Mouse (Mus musculus) small intestine, adult 2 months (tissue): Measurements from ENCODE around the gene Spint2. TPM values are rescaled to one million over a fixed set of nuclear protein-coding genes. Genes with fewer than 3 reads are reported as not detected.

Experiments used
- H3K27ac ChIP-seq: fragments of 200-500 bp; 2 replicates; pipeline ENCODE4 v1.5.1; 2012; ENCODE audit warnings: low read depth, low read length, control low read depth, inconsistent platforms; ENCODE audit not compliant: insufficient read depth
- H3K27me3 ChIP-seq: fragments of 200-500 bp; 2 replicates; pipeline ENCODE4 v1.6.1; 2012; ENCODE audit warnings: mild to moderate bottlenecking, moderate library complexity, low read length, inconsistent platforms; ENCODE audit not compliant: control insufficient read depth, insufficient read depth
- H3K36me3 ChIP-seq: fragments of 200-500 bp; 2 replicates; pipeline ENCODE4 v1.6.1; 2012; ENCODE audit warnings: mild to moderate bottlenecking, low read length, control low read depth, inconsistent platforms; ENCODE audit not compliant: control insufficient read depth, insufficient read depth
- H3K4me1 ChIP-seq: fragments of 200-500 bp; 2 replicates; pipeline ENCODE4 v1.6.1; 2012; ENCODE audit warnings: low read length, inconsistent platforms, mixed read lengths; ENCODE audit not compliant: control insufficient read depth, insufficient read depth, insufficient read length
- H3K4me3 ChIP-seq: fragments of 200-500 bp; 2 replicates; pipeline ENCODE4 v1.5.1; 2012; ENCODE audit warnings: low read depth, mild to moderate bottlenecking, control low read depth, inconsistent platforms, low read length, moderate library complexity
- CTCF ChIP-seq: fragments of 200-500 bp; IDR thresholded peaks from 2 replicates; pipeline ENCODE4 v1.5.1; 2012; ENCODE audit warnings: low read depth, mild to moderate bottlenecking, control low read depth, inconsistent platforms, low read length, moderate library complexity, mixed read lengths; ENCODE audit not compliant: insufficient replicate concordance, insufficient read length; ENCODE audit errors: extremely low read depth
- POLR2A ChIP-seq: fragments of 200-500 bp; IDR thresholded peaks from 2 replicates; pipeline ENCODE4 v1.6.1; 2012; ENCODE audit warnings: low read depth, mild to moderate bottlenecking, control low read depth, inconsistent platforms, low read length, moderate library complexity
- WGBS: fragments of 180-500 bp; shearing (Covaris S2); methylation state at CpG from one replicate; pipeline ENCODE4 v1.1.7; 2018; 5-methylcytosine and 5-hydroxymethylcytosine counted together
- polyA plus RNA-seq: library from polyadenylated mRNA; depleted of rRNA; stranded (reverse); fragments of >200 nt; gene quantifications from 2 replicates; pipeline ENCODE4 v1.2.3, GENCODE M21; 2012

The Spint2 gene
- polyA plus RNA-seq, 1 experiment = 1,754 TPM

DNA sequence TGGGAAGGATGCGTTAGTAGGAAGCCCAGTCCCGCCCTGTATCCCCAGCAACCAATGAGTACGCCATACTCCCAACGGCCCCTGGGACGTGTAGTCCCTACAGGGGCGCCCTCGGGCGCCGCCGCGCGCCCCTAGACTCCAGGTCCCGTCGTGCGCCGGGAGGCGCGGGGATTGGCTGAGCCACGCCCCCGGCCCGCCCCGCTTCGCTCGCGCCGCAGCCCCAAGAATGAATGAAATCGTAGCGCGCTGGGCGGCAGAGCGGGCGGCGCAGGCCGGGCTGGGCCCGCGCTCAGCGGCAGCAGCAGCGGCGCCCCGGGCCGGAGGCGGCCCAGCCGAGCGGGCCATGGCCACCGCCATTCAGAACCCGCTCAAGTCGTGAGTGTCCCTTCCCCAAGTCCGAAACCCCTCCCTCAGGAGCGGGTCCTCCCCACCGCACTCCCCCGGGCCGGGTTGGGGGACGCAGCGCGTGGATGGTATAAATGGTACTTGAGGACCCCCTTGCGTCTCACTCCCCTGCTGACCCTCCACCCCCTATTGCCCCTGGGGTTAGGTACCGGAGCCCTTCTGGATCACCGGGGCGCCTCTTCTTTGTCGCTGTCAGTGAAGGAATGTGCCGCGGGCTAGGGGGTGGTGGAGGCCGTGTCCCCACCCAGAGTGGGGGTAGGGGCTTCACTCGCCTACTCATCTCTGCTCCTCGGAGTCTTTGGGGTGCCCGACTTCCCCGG is 22.2 kb upstream of the Spint2 start, which contains the start of gene Dpf1:
Dpf1 (plus strand) TSS at position 214 of the 725 bp plus-strand sequence.
- peaks cover 15% of the 10 kb centered on the region for H3K4me1 ChIP-seq
- H3K27ac ChIP-seq = no peak within 1 kb of the TSS
- TF ChIP-seq CTCF = no peak
- TF ChIP-seq POLR2A = no peak
- H3K36me3 ChIP-seq = no peaks in the 10 kb centered on the region
- H3K4me3 ChIP-seq = peak within 1 kb of the TSS; percentile 39
- peaks cover 39% of the 10 kb centered on the region for H3K27me3 ChIP-seq
- WGBS = 2% methylated on average over 67 of the region's 67 CpGs

GRCm38 (mm10) chr7:29302641-29303040 is 20.9 kb upstream of the Spint2 start:
- no peak overlapping the region for H3K27ac ChIP-seq
- no peaks in the 10 kb centered on the region for H3K36me3 ChIP-seq
- WGBS = 51% methylated on average over 7 of the region's 7 CpGs
- peaks cover 11% of the 10 kb centered on the region for H3K4me1 ChIP-seq
- no peak for TF ChIP-seq POLR2A
- TF ChIP-seq CTCF = no peak
- peaks cover 33% of the 10 kb centered on the region for H3K27me3 ChIP-seq
- H3K4me3 ChIP-seq = no peak overlapping the region

DNA sequence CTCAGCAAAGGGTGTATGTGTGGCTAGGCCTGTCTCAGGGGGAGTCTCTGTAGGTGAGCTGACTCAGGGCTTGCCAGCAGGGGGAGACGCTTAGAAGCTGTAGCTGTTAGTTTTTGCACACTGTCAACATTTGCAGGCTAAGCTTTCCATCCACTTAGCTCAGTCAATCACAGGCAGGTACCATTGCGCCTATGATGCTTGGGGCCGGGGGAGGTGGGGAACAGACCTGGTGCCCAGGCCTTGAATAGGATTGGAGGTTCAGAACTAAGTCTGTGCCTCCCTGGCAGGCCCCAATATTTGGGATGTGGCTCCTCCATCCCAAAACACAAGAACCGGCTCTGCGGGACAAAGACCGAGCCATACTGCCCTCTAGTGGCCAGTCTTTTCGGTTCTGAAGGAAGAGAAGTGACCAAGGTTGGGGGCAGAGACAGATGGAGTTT is 19.4 kb upstream of the Spint2 start:
- Histone ChIP-seq H3K27ac (no peak overlapping the region), H3K36me3 (no peaks in the 10 kb centered on the region), H3K4me3 (no peak overlapping the region), H3K4me1 (peaks cover 6% of the 10 kb centered on the region), H3K27me3 (peaks cover 28% of the 10 kb centered on the region)
- WGBS = 4% methylated on average over 7 of the region's 7 CpGs
- TF ChIP-seq POLR2A (no peak), CTCF (peak; percentile 85; the same call in 1 of the 2 replicates)

- Histone ChIP-seq H3K4me3 (no peak overlapping the region), H3K36me3 (no peaks in the 10 kb centered on the region), H3K27ac (no peak overlapping the region), H3K4me1 (no peaks in the 10 kb centered on the region; the same call in 1 of the 2 replicates), H3K27me3 (no peaks in the 10 kb centered on the region)
- WGBS = 6% methylated on average over 10 of the region's 10 CpGs
- peak; percentile 86; the same call in 1 of the 2 replicates for TF ChIP-seq CTCF
- TF ChIP-seq POLR2A = no peak
Observed at GRCm38 (mm10) chr7:29296998-29297397, 15.3 kb upstream of the Spint2 start.

DNA sequence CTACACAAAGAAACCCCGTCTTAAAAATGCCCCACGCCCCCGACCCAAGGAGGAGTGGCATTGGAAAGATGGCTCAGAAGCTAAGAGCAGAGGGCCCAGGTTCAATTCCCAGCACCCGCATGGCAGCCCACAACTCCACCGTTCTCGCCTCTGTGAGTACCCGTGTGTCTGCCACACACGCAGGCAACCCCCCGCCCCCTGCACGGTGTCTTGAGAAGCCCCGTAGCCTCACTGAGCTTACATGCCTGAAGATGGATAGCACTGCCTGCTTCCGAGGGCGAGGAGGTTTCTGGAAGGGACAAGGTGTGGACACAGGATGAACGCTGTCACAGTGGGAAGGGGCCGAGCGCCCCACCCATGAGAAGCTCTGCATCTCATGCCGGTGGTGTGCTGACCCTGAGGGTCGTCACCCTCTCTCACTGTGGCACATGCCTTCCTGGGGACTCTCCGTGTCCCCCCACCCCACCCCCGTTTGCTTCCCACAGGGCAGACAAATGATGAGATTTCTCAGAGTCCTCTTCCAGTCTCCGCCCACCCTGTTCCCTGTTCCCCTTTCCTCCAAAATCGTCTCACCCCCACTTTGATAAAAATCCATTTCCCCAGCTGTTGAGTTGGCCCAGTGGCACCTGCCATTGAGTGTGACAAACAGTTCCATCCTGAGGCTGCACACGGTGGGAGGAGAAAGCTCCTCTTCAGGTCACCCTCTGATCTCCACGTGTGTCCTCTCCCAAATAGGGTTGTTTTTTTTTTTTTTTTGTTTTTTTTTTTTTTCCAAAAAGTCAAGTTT is 14.3 kb upstream of the Spint2 start:
- TF ChIP-seq CTCF (no peak), POLR2A (no peak)
- 77% methylated on average over 24 of the region's 24 CpGs for WGBS
- H3K36me3 ChIP-seq = no peaks in the 10 kb centered on the region
- no peaks in the 10 kb centered on the region for H3K27me3 ChIP-seq
- no peak overlapping the region for H3K27ac ChIP-seq
- no peaks in the 10 kb centered on the region; the same call in 1 of the 2 replicates for H3K4me1 ChIP-seq
- no peak overlapping the region for H3K4me3 ChIP-seq

GRCm38 (mm10) chr7:29294111-29294761 is 12.5 kb upstream of the Spint2 start:
- WGBS = 85% methylated on average over 13 of the region's 13 CpGs

More at GRCm38 (mm10) chr7:29294111-29294761, 12.5 kb upstream of the Spint2 start:
- H3K4me1 ChIP-seq = peaks cover 3% of the 10 kb centered on the region
- TF ChIP-seq POLR2A (no peak), CTCF (no peak)
- no peaks in the 10 kb centered on the region for H3K27me3 ChIP-seq
- H3K4me3 ChIP-seq = no peak overlapping the region
- no peaks in the 10 kb centered on the region for H3K36me3 ChIP-seq
- no peak overlapping the region for H3K27ac ChIP-seq
